Mouse (Mus musculus) brain, embryonic 18.5 days (tissue): Measurements from ENCODE around the gene Rnd2.
"Not testable (repeated sequence)": the region's sequence is repeated elsewhere in the genome, so short reads cannot be mapped to it uniquely, and the experiment has no call there.

ENCODE experiments used
- DNase-seq: peaks from one replicate; pipeline ENCODE4 v3.0.0-alpha.2; 2012; ENCODE audit warnings: low read depth, low spot score

Gene Rnd2

GRCm38 (mm10) chr11:101464211-101465100, at the start of gene Rnd2:
Gene Rnd2 (plus strand): TSS chr11:101464999.
- no peak for DNase-seq

DNA sequence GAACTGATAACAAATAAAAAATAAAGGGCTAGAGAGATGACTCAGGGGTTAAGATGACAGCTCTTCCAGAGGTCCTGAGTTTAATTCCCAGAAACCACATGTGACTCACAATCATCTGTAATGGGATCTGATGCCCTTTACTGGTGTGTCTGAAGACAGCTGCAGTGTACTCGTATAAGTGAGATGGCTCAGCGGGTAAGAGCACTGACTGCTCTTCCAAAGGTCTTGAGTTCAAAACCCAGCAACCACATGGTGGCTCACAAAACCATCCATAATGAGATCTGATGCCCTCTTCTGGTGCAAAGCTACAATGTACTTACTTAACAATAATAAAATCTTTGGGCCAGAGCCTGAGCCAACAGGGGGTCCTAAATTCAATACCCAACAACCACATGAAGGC, 49.5 kb upstream of the Rnd2 start:
- no peak for DNase-seq

DNA sequence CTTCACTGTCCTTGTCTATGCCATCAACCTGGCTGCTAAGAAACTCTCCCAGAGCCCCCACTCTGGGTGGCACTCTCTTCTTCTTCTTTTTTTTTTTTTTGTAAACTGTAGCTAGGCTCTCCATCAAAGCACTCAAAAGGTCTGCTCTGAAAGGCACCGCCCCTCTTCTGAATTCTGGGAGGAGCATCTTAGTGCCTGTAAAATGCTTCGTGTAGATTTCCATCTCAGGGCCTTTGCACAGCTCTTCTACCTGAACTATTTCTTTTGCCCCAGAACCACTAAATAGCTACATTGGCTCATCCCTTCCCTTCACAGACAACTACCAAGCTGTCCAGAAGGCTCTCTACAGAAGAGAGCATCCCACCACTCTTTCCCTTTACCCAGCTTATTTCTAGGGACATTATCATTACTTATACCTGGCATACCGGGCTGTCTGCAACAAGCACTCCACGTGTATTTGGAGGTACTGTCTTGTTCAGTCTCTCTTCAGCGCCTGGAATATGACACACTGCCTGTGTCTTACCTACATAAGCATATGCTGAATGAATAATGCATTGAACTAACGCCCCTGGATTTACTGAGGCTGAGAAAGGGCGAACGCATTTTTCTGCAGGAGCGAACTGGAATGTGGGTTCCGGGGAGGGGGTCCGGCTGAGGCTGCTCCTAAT, 48.2 kb upstream of the Rnd2 start:
- no peak for DNase-seq

GRCm38 (mm10) chr11:101417101-101417855, 47.5 kb upstream of the Rnd2 start, which contains the start of gene Aarsd1:
Gene Aarsd1 (minus strand): TSS chr11:101417615.
- peak; percentile 65 for DNase-seq

DNA sequence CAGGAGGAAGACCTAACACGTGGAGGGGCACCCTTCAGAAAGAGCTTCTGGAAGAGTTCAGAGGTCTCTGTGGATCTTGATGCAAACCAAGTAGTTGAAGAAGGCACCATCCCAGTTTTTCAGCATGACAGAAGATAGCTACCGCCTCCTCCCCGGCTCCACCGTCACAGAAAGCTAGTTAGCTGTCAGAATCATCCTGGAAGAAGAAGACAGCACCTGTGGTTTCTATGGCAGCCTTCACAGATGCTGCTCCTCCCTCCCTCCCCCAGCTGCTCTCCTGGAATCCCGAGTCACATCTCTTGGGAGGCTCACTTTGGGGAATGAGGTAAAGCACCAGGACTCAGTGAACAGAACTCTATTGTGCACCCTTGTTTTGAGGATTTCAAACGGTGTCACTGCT, 45.8 kb upstream of the Rnd2 start:
- no peak for DNase-seq

DNA sequence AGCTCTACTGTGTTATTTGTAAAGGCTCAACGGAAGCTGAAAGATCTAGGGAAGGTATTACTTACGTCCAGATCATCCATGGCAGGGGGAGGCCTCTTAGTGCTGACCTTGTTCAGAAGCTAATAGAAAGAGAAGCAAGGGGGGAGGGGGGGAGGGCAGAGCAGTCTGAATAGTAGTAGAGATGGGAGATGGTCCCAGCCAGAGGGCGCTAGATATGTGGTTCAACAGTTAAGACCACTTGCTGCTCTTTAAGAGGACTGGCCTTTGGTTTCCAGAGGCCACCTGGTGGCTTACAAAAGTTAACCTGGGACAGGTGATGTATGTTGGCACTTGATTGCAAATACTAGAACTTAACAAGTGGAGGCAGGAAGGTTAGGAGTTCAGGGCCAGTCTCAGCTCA, 45.2 kb upstream of the Rnd2 start:
- DNase-seq: no peak

DNA sequence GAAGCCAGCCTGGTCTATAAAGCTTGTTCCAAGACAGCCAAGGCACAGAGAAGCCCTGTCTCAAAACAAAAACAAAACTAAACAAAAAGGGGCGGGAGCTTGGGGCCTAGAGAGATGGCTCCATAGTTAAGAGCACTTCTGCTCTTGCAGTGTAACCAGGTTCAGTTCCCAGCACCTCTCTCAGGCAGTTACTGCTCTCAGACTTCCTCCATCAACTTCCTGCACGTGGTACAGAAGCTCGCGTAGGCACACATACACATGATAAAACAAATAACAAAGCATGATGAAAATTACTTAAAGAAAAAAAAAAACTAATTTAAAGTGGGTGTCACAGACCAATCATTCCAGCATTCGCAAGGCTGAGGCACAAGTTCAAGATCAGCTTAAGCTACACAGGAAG, 44.7 kb upstream of the Rnd2 start:
- no peak for DNase-seq

- no peak for DNase-seq
These were observed 40.5 kb upstream of the Rnd2 start, which contains the start of gene Gm27029 for GRCm38 (mm10) chr11:101424105-101424851. Gene Gm27029 (minus strand): TSS chr11:101424796.

GRCm38 (mm10) chr11:101424925-101425813, 39.6 kb upstream of the Rnd2 start, which contains the start of the genes Rundc1 and Ptges3l:
Gene Rundc1 (plus strand): TSS chr11:101425085.
Gene Ptges3l (minus strand): TSS chr11:101425333.
- peak; percentile 88 for DNase-seq

- no peak for DNase-seq
These were observed 38.6 kb upstream of the Rnd2 start for GRCm38 (mm10) chr11:101426165-101426564.

GRCm38 (mm10) chr11:101431327-101431726, 33.5 kb upstream of the Rnd2 start:
- DNase-seq: no peak

- DNase-seq: no peak
These were observed 31.4 kb upstream of the Rnd2 start for GRCm38 (mm10) chr11:101433396-101433795.

DNA sequence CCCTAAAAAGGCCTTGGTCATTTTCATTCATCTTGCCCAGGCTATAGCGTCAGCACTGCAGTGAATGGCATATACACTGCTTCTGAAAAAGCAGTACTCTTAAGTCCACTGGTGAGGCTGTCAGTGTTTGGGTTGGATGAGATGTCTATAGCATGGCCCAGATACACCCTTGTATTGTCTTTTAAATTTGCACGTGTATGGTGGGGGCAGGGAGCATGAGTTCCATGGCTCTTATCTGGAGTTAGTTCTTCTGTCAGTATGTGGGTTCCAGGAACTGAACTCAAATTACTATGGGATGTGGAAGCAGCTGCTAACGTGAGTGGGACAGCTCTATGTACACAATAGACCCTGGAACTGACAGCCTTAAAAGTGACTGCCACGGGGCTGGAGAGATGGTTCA, 29.0 kb upstream of the Rnd2 start:
- DNase-seq: no peak

DNA sequence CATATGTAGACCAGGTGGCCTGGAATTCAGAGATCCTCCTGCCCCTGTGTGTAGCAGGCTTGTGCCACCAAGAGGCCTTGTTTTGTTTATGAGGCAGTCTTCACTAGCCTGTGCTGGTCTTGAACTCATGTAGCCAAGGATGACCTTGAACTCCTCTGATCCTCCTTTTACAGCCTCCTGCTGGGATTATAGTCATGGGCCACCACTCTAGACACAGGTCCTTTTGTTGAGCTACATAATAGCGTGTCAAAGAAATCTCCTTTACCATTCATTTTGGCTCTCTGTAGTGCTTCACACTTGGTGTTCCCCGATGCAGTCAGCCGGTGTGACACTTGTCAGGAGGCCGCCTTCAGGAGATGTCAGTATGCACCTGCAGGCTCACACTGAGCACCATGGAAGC, 27.9 kb upstream of the Rnd2 start:
- DNase-seq: no peak

GRCm38 (mm10) chr11:101438006-101438405, 26.8 kb upstream of the Rnd2 start:
- not testable (repeated sequence) for DNase-seq

- DNase-seq: not testable (repeated sequence)
These were observed 23.2 kb upstream of the Rnd2 start for GRCm38 (mm10) chr11:101441450-101442126.

GRCm38 (mm10) chr11:101442127-101442693, 22.6 kb upstream of the Rnd2 start, which contains the start of gene Rpl27:
Gene Rpl27 (plus strand): TSS chr11:101442298.
- DNase-seq: peak; percentile 100

GRCm38 (mm10) chr11:101442760-101443159, 22.0 kb upstream of the Rnd2 start:
- DNase-seq: no peak

DNA sequence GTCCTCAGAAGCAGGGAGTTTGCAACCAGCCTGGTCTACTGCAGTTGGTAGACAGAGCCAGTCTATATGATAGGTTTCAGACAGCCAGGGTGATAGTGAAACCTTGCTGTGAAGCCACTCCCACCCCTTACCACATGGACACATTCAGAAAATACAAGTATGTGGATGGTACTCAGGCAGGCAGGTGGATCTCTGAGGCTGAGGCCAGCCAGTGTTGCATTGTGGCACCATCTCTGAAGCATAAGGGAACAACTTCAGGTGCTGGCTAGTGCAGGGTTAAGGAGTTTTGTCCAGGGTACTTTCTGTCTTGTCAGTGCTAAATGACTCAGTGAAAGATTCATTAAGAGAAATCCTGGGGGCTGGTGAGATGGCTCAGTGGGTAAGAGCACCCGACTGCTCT, 18.5 kb upstream of the Rnd2 start:
- DNase-seq: no peak
